Mouse (Mus musculus) bone marrow macrophage, adult 2 months (primary cell): ENCODE measurements around the gene 4930447C04Rik. TPM values are rescaled to one million over a fixed set of nuclear protein-coding genes. Genes with fewer than 3 reads are reported as not detected.
A peak's percentile ranks its signal among the peaks of the same experiment; 100 is the strongest.

Source experiments
- H3K27ac ChIP-seq: 2 replicates; pipeline ENCODE4 v1.5.1; 2012; ENCODE audit warnings: low read depth, low read length; ENCODE audit not compliant: insufficient read depth
- H3K4me1 ChIP-seq: 2 replicates; pipeline ENCODE4 v1.6.1; 2012; ENCODE audit warnings: low read length; ENCODE audit not compliant: control insufficient read depth, insufficient read depth
- H3K4me3 ChIP-seq: 2 replicates; pipeline ENCODE4 v1.5.1; 2012; ENCODE audit warnings: mild to moderate bottlenecking, low read length, moderate library complexity; ENCODE audit not compliant: insufficient read depth
- CTCF ChIP-seq: IDR thresholded peaks from 2 replicates; pipeline ENCODE4 v1.5.1; 2012; ENCODE audit warnings: low read depth, mild to moderate bottlenecking, low read length, moderate library complexity
- POLR2A ChIP-seq: IDR thresholded peaks from 2 replicates; pipeline ENCODE4 v1.6.1; 2012; ENCODE audit warnings: mild to moderate bottlenecking, low read depth, low read length, borderline replicate concordance
- polyA plus RNA-seq: library from polyadenylated mRNA; stranded (reverse); fragments of >200 nt; gene quantifications from 2 replicates; pipeline ENCODE4 v1.2.4, GENCODE M21; 2012; ENCODE audit not compliant: missing spikeins, insufficient read depth, insufficient read length

The 4930447C04Rik gene
- polyA plus RNA-seq, 1 experiment: not detected

GRCm38 (mm10) chr12:72843135-72843534, 97.4 kb downstream of the 4930447C04Rik start:
- no peak overlapping the region for H3K4me3 ChIP-seq
- no peak for TF ChIP-seq CTCF
- no peak for TF ChIP-seq POLR2A
- H3K27ac ChIP-seq: no peak overlapping the region
- peaks cover 10% of the 10 kb centered on the region for H3K4me1 ChIP-seq

DNA sequence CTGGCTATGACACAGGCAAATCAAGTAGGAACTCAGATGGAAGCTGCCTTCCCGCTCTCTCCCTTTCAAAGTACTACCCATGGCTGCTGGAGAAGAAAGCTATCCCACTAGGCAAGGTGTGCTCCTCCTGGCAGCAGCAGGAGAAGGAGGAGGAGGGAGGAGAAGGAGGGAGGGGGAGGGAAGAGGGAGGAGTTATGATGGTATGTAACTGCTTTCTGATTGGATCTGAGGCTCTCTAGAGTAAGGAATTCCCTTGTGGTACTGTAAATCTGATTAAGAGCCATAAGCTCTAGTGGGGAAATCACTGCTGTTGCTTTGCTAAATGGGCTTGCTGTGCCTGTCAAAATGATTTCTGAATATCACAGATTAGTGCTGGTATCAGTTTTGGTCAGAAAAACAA, 99.1 kb downstream of the 4930447C04Rik start:
- TF ChIP-seq CTCF (no peak), POLR2A (no peak)
- no peak overlapping the region for H3K27ac ChIP-seq
- H3K4me3 ChIP-seq: no peak overlapping the region

DNA sequence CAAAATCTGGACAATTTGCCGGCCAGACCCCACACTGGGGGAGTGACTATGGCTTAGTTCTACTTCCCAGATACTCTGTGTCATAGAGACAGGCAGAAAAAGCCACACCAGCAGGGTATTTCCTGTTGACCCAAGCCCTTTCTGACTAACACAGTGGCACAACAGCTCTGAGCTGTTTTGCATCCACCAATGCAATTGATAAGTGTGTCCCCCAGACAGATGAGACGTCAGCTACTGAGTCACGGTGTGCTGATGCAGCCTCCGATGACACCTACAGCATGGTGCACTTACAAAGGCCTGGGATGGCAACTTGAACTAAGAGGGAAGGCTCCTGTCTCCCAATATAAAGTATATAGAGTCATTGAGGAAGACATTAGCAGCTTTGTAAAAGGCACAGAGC, 103.3 kb downstream of the 4930447C04Rik start:
- H3K4me3 ChIP-seq: no peak overlapping the region

More for the DNA sequence above, 99.1 kb downstream of the 4930447C04Rik start:
- H3K4me1 ChIP-seq: peaks cover 10% of the 10 kb centered on the region

DNA sequence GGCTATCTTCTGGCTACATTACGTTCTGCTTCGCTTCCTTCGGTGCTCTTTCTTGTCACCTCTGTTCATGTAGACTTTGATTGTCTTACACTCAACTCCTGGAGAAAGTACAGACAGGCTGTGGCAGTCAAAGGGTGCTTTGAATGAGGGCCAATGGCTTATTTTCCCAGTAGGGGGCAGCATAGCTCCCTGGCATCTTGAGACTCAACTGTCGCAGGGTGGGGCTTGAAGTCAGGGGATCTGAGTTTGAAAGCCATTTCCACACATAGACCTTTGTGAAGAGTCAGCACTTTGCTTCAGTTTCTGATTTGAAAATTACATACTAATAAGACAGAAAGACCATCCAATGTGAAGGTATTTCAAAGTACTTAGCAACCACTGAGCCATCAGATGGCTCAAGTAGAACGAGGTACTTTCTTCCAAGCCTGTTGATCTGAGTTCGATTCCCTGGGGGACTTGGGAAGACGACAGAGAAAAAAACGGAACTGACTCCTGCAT, 105.0 kb downstream of the 4930447C04Rik start:
- peaks cover 4% of the 10 kb centered on the region; the same call in 1 of the 2 replicates for H3K4me1 ChIP-seq
- no peak for TF ChIP-seq POLR2A
- peak; percentile 27; the same call in 1 of the 2 replicates for TF ChIP-seq CTCF
- no peak overlapping the region for H3K4me3 ChIP-seq
- no peak overlapping the region for H3K27ac ChIP-seq

More for the DNA sequence above, 103.3 kb downstream of the 4930447C04Rik start:
- Histone ChIP-seq H3K4me1 (0 out of 2 replicates have a peak, but pooled peaks cover 2% of the 10 kb centered on the region), H3K27ac (no peak overlapping the region)
- TF ChIP-seq POLR2A: no peak
- no peak for TF ChIP-seq CTCF

GRCm38 (mm10) chr12:72834773-72835517, 105.6 kb downstream of the 4930447C04Rik start:
- Histone ChIP-seq H3K4me3 (no peak overlapping the region), H3K27ac (no peak overlapping the region), H3K4me1 (peaks cover 4% of the 10 kb centered on the region; the same call in 1 of the 2 replicates)
- TF ChIP-seq POLR2A: no peak
- TF ChIP-seq CTCF: peak; percentile 29; the same call in 1 of the 2 replicates

- H3K4me1 ChIP-seq: peaks cover 4% of the 10 kb centered on the region; the same call in 1 of the 2 replicates
- H3K27ac ChIP-seq: no peak overlapping the region
- H3K4me3 ChIP-seq: peak overlapping the region; percentile 48
- TF ChIP-seq CTCF (no peak), POLR2A (no peak)
Measured at GRCm38 (mm10) chr12:72831711-72832432, 108.7 kb downstream of the 4930447C04Rik start.

Other genes starting within 250 kb of the 4930447C04Rik start
- gene Ppm1a, start 183.3 kb downstream of the 4930447C04Rik start, polyA plus RNA-seq: 79.3 and 84.4 TPM in 2 replicates
- gene Six6, start 882 bp downstream of the 4930447C04Rik start, polyA plus RNA-seq: not detected in 2 replicates
- gene Six1, start 113.1 kb upstream of the 4930447C04Rik start, polyA plus RNA-seq: 0.59 TPM in 1 of 2 replicates, not detected in the other
- gene Six4, start 172.7 kb upstream of the 4930447C04Rik start, polyA plus RNA-seq: 0.08 TPM in 1 of 2 replicates, not detected in the other
- 20.7 and 22.0 TPM in 2 replicates for gene Mnat1, start 182.9 kb upstream of the 4930447C04Rik start, polyA plus RNA-seq